Mouse (Mus musculus) layer of hippocampus, adult 11-12 months (tissue): ENCODE data around the gene Ppm1h.

Experiments used
- DNase-seq: peaks from one replicate; pipeline ENCODE4 v3.0.0; 2022; ENCODE audit warnings: low spot score

The Ppm1h gene

GRCm38 (mm10) chr10:122704901-122705300, 26.3 kb downstream of the Ppm1h start:
- DNase-seq = no peak

DNA sequence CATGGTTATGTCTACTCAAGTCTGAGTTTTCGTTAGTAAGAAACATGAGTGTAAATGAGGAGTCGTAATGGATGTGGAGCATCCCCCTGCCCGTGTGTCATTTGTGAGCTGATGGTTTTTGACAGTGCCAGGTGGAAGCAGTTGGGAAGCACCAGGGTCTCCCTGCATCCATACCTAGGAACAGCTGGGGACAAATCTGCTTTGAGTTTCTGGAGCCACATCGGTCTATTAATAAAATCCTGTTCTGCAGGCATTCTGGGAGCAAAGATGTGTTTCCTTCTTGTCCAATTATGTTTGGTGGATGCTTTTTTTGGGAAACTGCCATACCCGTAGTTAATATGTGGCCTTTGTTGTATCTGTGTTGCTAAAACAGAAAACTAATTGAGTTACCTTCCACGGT, 26.9 kb downstream of the Ppm1h start:
- no peak for DNase-seq

DNA sequence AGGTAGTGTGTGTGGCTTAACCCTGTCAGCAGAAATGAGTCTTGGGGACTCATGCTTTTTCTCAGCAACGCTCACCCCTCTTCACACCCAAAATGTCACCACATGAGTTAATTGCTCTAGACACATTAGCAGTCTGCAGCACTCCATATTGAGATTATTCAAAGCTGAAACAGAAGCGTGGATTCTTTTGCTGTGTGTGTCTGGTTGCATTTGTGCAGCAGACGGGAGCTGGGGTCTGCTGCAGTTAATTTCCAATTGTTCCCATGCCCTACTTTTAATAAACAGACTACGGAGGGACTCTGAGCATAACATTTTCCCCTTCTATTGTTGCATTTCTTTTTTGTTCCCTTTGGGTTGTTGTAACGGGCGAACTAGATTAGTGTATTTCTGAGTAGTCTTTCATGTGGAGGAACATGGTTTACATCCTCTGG, 32.8 kb downstream of the Ppm1h start:
- DNase-seq = no peak

- no peak for DNase-seq
These were observed 33.7 kb downstream of the Ppm1h start for GRCm38 (mm10) chr10:122712307-122712706.

- DNase-seq = peak; percentile 60
These were observed 37.3 kb downstream of the Ppm1h start for GRCm38 (mm10) chr10:122715856-122716255.

- no peak for DNase-seq
These were observed 37.7 kb downstream of the Ppm1h start for GRCm38 (mm10) chr10:122716286-122716685.

- no peak for DNase-seq
These were observed 38.3 kb downstream of the Ppm1h start for GRCm38 (mm10) chr10:122716739-122717474.

- peak; percentile 58 for DNase-seq
These were observed 39.3 kb downstream of the Ppm1h start for GRCm38 (mm10) chr10:122717754-122718415.

GRCm38 (mm10) chr10:122718951-122719350, 40.4 kb downstream of the Ppm1h start:
- DNase-seq = no peak

DNA sequence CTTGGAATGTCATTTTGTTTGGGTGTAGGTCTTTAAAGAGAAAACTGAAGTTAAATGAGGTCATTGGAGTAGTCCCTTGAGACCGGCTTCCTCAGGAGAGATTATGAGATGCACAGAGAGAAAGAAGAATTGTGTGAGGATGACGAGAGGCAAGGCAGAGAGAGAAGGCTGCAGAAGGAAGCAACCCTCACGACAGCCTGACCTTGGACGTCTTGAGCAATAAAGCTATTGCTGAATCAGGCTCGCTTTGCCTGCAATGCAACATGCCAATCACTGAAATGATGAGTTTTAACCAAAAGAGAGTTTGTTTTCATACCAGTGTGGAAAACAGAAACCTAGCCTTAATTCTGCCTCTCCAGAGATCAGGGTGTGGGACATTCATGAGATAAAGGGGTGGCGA, 43.5 kb downstream of the Ppm1h start:
- DNase-seq = no peak

DNA sequence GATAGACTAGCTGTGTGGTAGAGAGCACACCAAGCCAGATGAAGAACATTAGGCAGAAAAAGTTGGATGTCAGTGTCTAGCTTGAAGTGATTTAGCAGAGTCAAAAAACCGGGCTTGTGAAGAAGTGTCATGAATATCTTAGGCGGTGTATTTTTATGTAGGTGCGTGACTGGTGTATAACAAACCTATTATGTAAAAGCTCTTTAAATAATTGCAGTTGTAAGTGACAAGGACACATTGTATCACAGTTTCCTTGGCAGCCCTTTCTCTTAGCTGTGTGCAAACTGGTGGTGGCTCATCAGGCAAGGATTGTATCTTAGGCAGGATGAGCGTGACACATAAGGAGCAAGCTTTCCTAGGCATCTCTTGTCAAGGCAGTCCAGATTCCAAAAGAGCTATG, 46.1 kb downstream of the Ppm1h start:
- DNase-seq = no peak

DNA sequence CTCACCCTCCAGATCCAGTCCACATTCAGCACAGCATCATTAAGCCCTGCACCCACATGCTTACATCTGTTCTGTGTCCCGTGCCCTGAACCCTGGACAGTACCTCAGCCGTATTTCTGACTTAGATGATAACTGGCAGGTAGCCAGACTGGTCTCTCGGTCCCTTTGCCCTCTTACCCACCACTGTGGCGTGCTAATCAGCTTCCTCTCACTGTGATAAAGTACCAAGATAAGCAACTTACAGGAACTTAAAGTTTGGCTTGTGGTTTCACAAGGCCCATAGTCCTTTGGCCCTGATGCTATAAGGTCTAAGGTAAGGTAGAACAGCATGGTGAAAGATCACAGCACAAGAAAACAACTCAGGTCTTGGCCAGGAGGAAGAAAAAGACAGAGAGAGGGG, 48.7 kb downstream of the Ppm1h start:
- DNase-seq = no peak

DNA sequence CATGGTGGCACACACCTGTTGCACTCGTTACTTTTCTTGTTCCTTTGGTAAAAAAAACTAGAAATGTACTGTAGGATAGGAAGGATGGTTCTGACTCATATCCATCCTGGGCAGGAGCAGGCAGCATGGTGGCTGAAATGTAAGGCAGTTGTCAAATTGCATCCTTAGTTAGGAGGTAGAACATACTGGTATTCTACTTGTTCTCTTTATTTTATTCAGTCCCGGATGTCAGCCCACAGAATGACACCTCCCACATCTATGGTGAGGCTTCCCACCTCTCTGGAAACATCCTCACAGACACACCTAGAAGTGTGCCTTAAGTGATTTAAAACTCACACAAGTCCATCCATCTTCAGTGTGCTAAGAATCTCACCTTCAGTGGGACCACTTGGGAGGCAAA, 49.6 kb downstream of the Ppm1h start:
- DNase-seq = no peak

DNA sequence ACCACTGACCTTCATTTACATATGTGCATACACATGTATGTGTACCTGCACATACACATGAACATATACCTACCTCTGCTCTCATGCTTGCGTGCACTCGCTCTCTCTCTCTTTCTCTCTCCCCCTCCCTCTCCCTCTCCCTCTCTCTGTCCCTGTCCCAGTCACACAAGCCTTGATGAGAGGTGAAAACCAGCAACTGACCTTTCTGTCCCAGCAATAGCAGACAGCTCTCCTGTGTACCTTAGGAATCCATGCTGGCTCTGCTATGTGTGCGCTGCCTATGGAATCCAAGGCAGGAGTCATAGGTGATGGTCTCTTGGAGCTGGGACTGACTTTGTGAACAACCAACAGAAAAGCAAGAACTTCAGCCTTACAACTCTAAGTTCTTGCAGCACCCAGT, 53.6 kb downstream of the Ppm1h start:
- no peak for DNase-seq

GRCm38 (mm10) chr10:122734521-122734920, 56.0 kb downstream of the Ppm1h start:
- DNase-seq = no peak

GRCm38 (mm10) chr10:122735284-122735784, 56.8 kb downstream of the Ppm1h start:
- DNase-seq = no peak

GRCm38 (mm10) chr10:122736835-122737234, 58.3 kb downstream of the Ppm1h start:
- DNase-seq = no peak

GRCm38 (mm10) chr10:122738526-122738925, 60.0 kb downstream of the Ppm1h start:
- no peak for DNase-seq

GRCm38 (mm10) chr10:122739037-122739436, 60.5 kb downstream of the Ppm1h start:
- DNase-seq = no peak

- DNase-seq = no peak
These were observed 61.6 kb downstream of the Ppm1h start for GRCm38 (mm10) chr10:122740117-122740516.

DNA sequence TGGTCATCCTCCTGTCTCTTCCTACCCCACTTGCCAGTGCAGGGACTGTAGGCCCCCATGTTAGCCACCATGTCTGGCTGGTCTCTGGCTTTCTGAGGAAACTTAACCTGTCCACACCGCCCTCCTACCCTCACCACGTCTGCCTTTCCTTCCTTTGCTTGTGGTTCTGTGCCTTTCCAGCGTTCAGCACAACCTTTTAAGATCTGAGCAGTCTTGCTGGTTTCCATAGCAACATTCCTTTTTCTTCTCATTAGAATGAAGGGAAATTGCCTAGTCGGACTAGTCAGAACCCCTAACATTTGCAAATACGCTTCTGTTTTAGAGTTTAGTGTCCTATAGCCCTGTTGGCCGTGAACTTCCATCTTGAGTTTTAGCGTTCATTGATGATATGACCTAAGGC, 62.6 kb downstream of the Ppm1h start:
- no peak for DNase-seq

GRCm38 (mm10) chr10:122742136-122742535, 63.6 kb downstream of the Ppm1h start:
- DNase-seq = no peak

GRCm38 (mm10) chr10:122743361-122743760, 64.8 kb downstream of the Ppm1h start:
- DNase-seq = no peak

GRCm38 (mm10) chr10:122744970-122745369, 66.4 kb downstream of the Ppm1h start:
- DNase-seq = no peak
